Mouse (Mus musculus) midbrain, embryonic 14.5 days (tissue): ENCODE measurements around the gene Srsf4. TPM values are rescaled to one million over a fixed set of nuclear protein-coding genes. Genes with fewer than 3 reads are reported as not detected.

ENCODE experiments used
- ATAC-seq: fragments of 200-750 bp; cut with Nextera tagmentation; 2 replicates; pipeline ENCODE4 v1.8.0; 2017; ENCODE audit warnings: moderate number of reproducible peaks, moderate library complexity; ENCODE audit not compliant: low FRiP score, low TSS enrichment
- DNase-seq: peaks from one replicate; pipeline ENCODE4 v3.0.0-alpha.2; 2015
- H3K27ac ChIP-seq: fragments of 300-500 bp; sonication (generic); replicated peaks from 2 replicates; pipeline ENCODE4 v1.5.1; 2014; ENCODE audit warnings: mild to moderate bottlenecking, low read depth, low read length, moderate library complexity
- H3K27me3 ChIP-seq: fragments of 300-500 bp; sonication (generic); 2 replicates; pipeline ENCODE4 v1.6.1; 2014; ENCODE audit warnings: low read length, control low read depth, mixed read lengths; ENCODE audit not compliant: control insufficient read depth, insufficient read depth
- H3K36me3 ChIP-seq: fragments of 300-500 bp; sonication (generic); 2 replicates; pipeline ENCODE4 v1.6.1; 2014; ENCODE audit warnings: low read length, control low read depth; ENCODE audit not compliant: control insufficient read depth, insufficient read depth
- H3K4me1 ChIP-seq: fragments of 300-500 bp; sonication (generic); 2 replicates; pipeline ENCODE4 v1.6.1; 2014; ENCODE audit warnings: mild to moderate bottlenecking, antibody characterized with exemption, low read length, control low read depth; ENCODE audit not compliant: control insufficient read depth, insufficient read depth
- H3K4me2 ChIP-seq: fragments of 300-500 bp; sonication (generic); 2 replicates; pipeline ENCODE4 v1.6.1; 2014; ENCODE audit warnings: mild to moderate bottlenecking, low read length, moderate library complexity
- H3K4me3 ChIP-seq: fragments of 300-500 bp; sonication (generic); replicated peaks from 2 replicates; pipeline ENCODE4 v1.5.1; 2014; ENCODE audit warnings: low read depth, low read length
- H3K9ac ChIP-seq: fragments of 300-500 bp; sonication (generic); replicated peaks from 2 replicates; pipeline ENCODE4 v1.6.1; 2014; ENCODE audit warnings: mild to moderate bottlenecking, low read length, moderate library complexity
- H3K9me3 ChIP-seq: fragments of 300-500 bp; sonication (generic); 2 replicates; pipeline ENCODE4 v1.6.1; 2016; ENCODE audit warnings: low read length, control low read depth, mixed read lengths; ENCODE audit not compliant: control insufficient read depth
- WGBS: fragments of 180-500 bp; shearing (Covaris S2); extraction: QIAGEN DNeasy Blood & Tissue Kit; methylation state at CpG from one replicate; pipeline ENCODE4 v1.1.7; 2014; 5-methylcytosine and 5-hydroxymethylcytosine counted together
- polyA plus RNA-seq: library from polyadenylated mRNA; unstranded; fragments of >200 nt; fragmentation: Nextera tagmentation; extraction: Ambion mirVana; gene quantifications from 2 replicates; pipeline ENCODE4 v1.2.1, GENCODE M21; 2014

Gene Srsf4
- polyA plus RNA-seq, 1 experiment from 2014 or later: 121 TPM

GRCm38 (mm10) chr4:131920595-131921351 is 47.4 kb downstream of the Srsf4 start:
- Histone ChIP-seq H3K4me3 (peak overlapping the region; percentile 44), H3K4me1 (peaks cover 21% of the 10 kb centered on the region), H3K27me3 (peaks cover 84% of the 10 kb centered on the region), H3K36me3 (peaks cover 33% of the 10 kb centered on the region), H3K9ac (peak overlapping the region; percentile 53), H3K9me3 (no peaks in the 10 kb centered on the region), H3K27ac (no peak overlapping the region), H3K4me2 (peak overlapping the region; percentile 77)
- DNase-seq: peak; percentile 59
- WGBS: under 1% methylated on average over 70 of the region's 76 CpGs
- ATAC-seq: peak; percentile 22; the same call in 1 of the 2 replicates

- H3K9me3 ChIP-seq: no peaks in the 10 kb centered on the region
- peak within 1 kb of the TSS; percentile 53 for H3K9ac ChIP-seq
- peak within 1 kb of the TSS; percentile 44 for H3K4me3 ChIP-seq
- peaks cover 21% of the 10 kb centered on the region for H3K4me1 ChIP-seq
- WGBS: 2% methylated on average over 126 of the region's 130 CpGs
- no peak within 1 kb of the TSS for H3K27ac ChIP-seq
- H3K4me2 ChIP-seq: peak within 1 kb of the TSS; percentile 77
- ATAC-seq: no peak
- peaks cover 76% of the 10 kb centered on the region for H3K27me3 ChIP-seq
- DNase-seq: peak; percentile 60
- peaks cover 42% of the 10 kb centered on the region for H3K36me3 ChIP-seq
These were observed 48.3 kb downstream of the Srsf4 start, which contains the start of gene Tmem200b for GRCm38 (mm10) chr4:131921461-131922346. TSS of gene Tmem200b (plus strand) at chr4:131921771.

GRCm38 (mm10) chr4:131922404-131922803 is 49.0 kb downstream of the Srsf4 start:
- ATAC-seq (no peak), DNase-seq (no peak)
- Histone ChIP-seq H3K36me3 (peaks cover 48% of the 10 kb centered on the region), H3K27ac (no peak overlapping the region), H3K4me3 (peak overlapping the region; percentile 44), H3K4me1 (peaks cover 21% of the 10 kb centered on the region), H3K4me2 (peak overlapping the region; percentile 77), H3K9ac (peak overlapping the region; percentile 53; the same call in 1 of the 2 replicates), H3K27me3 (peaks cover 69% of the 10 kb centered on the region), H3K9me3 (no peaks in the 10 kb centered on the region)
- 58% methylated on average over 15 of the region's 15 CpGs for WGBS

- Histone ChIP-seq H3K4me2 (no peak overlapping the region), H3K9ac (no peak overlapping the region), H3K36me3 (peaks cover 65% of the 10 kb centered on the region), H3K4me3 (no peak overlapping the region), H3K27ac (no peak overlapping the region), H3K27me3 (peaks cover 53% of the 10 kb centered on the region), H3K9me3 (no peaks in the 10 kb centered on the region), H3K4me1 (peaks cover 17% of the 10 kb centered on the region)
- peak; percentile 61 for DNase-seq
- no peak for ATAC-seq
- 52% methylated on average over 6 of the region's 6 CpGs for WGBS
These were observed 50.8 kb downstream of the Srsf4 start for GRCm38 (mm10) chr4:131924096-131924810.

- ATAC-seq: no peak
- Histone ChIP-seq H3K27me3 (peaks cover 4% of the 10 kb centered on the region), H3K9me3 (no peaks in the 10 kb centered on the region), H3K4me2 (no peak overlapping the region), H3K4me1 (no peaks in the 10 kb centered on the region), H3K27ac (no peak overlapping the region), H3K4me3 (no peak overlapping the region), H3K9ac (no peak overlapping the region), H3K36me3 (peaks cover 95% of the 10 kb centered on the region)
- DNase-seq: no peak
- 91% methylated on average over 6 of the region's 6 CpGs for WGBS
These were observed 55.7 kb downstream of the Srsf4 start for GRCm38 (mm10) chr4:131929146-131929545.

GRCm38 (mm10) chr4:131939459-131939858 is 66.0 kb downstream of the Srsf4 start:
- no peak for ATAC-seq
- Histone ChIP-seq H3K9me3 (no peaks in the 10 kb centered on the region), H3K36me3 (peaks cover 46% of the 10 kb centered on the region), H3K4me2 (no peak overlapping the region), H3K9ac (no peak overlapping the region), H3K4me1 (no peaks in the 10 kb centered on the region), H3K4me3 (no peak overlapping the region), H3K27ac (no peak overlapping the region), H3K27me3 (no peaks in the 10 kb centered on the region)
- 87% methylated on average over 2 of the region's 2 CpGs for WGBS
- no peak for DNase-seq

- Histone ChIP-seq H3K27me3 (no peaks in the 10 kb centered on the region), H3K36me3 (peaks cover 32% of the 10 kb centered on the region), H3K4me1 (no peaks in the 10 kb centered on the region), H3K27ac (no peak overlapping the region), H3K4me2 (no peak overlapping the region), H3K9me3 (no peaks in the 10 kb centered on the region), H3K4me3 (no peak overlapping the region), H3K9ac (no peak overlapping the region)
- WGBS: 97% methylated on average over 4 of the region's 4 CpGs
- DNase-seq: no peak
- ATAC-seq: no peak
These were observed 67.4 kb downstream of the Srsf4 start for GRCm38 (mm10) chr4:131940846-131941245.

- DNase-seq (no peak), ATAC-seq (no peak)
- Histone ChIP-seq H3K4me3 (no peak overlapping the region), H3K4me1 (0 out of 2 replicates have a peak, but pooled peaks cover 6% of the 10 kb centered on the region), H3K9me3 (no peaks in the 10 kb centered on the region), H3K36me3 (0 out of 2 replicates have a peak, but pooled peaks cover 3% of the 10 kb centered on the region), H3K9ac (no peak overlapping the region), H3K27me3 (no peaks in the 10 kb centered on the region), H3K4me2 (no peak overlapping the region), H3K27ac (no peak overlapping the region)
- 90% methylated on average over 11 of the region's 11 CpGs for WGBS
These were observed 74.4 kb downstream of the Srsf4 start for GRCm38 (mm10) chr4:131947848-131948247.
